Mouse (Mus musculus): ENCODE results near the gene Slc26a1.

DNA sequence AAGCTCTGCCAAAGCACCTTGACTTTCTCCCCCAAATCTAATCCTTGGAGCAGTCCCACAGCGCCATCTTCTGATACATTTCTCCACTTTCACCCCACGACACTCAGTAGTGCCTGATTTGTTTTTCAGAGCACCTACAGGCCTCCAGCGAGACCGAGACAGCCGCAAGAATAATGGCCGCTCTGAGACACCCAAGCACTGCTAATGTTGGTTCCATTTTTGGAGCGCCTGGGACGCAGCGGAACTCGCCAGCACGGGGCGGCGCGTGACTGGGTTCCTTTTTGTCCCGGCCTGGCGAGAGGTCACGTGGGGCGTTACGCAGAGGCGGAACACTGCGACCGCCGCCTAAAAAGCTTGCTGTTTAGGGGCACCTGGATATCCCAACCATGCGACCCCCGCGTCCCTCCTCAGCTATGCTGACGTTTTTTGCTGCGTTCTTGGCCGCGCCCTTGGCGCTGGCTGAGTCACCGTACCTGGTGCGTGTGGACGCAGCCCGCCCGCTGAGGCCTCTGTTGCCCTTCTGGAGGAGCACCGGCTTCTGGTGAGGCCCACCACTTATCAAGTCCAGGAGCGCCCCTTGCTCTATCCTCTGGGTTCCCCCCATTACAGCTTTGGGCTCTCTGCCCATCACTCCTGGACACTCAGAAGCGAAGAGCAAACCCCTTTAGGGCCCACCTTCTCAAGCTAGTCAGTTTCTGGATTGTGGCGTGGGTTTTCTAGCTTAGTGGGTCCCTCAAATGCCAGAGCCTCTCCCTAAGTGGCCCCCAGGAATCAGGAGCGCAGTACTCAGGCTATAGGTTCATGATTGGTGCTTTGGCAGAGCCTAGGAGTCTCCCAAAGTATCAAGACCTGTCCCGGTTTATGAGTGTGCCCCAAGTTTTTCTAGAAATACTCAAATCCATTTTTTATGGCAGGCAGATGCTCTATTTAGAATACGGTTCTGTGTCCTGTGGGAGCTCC, 6.1 kb downstream of the Slc26a1 start, which contains the start of gene Dgkq:
- TF ChIP-seq CTCF (IDR thresholded peaks at IDR 0.05; ENCODE audit: low read depth): peak; percentile 89
- TF ChIP-seq EP300 (optimal IDR thresholded peaks at IDR 0.05): no peak

All from stomach, postnatal 0 days (tissue).